Mouse (Mus musculus): Measurements from ENCODE around the gene AI413582. TPM values are rescaled to one million over a fixed set of nuclear protein-coding genes. Genes with fewer than 3 reads are reported as not detected.

The AI413582 gene
- total and polyA plus RNA-seq, 2 experiments from 2014 or later: 50.2 to 92.7 TPM

GRCm38 (mm10) chr17:27603522-27604234, 38.1 kb upstream of the AI413582 start:
- WGBS: 54% methylated on average over 21 of the region's 21 CpGs
- no peak for TF ChIP-seq CTCF (IDR thresholded peaks at IDR 0.05; ENCODE audit: low read depth)
- no peaks in the 10 kb centered on the region for H3K27me3 ChIP-seq (ENCODE audit: insufficient read depth, low read length)
- ATAC-seq (no peak), DNase-seq (ENCODE audit: low spot score) (no peak)
- H3K9ac ChIP-seq (replicated peaks; ENCODE audit: low read length): no peak overlapping the region; the same call in 1 of the 2 replicates
- no peaks in the 10 kb centered on the region for H3K36me3 ChIP-seq (ENCODE audit: insufficient read depth, low read length)
- peaks cover 25% of the 10 kb centered on the region for H3K4me1 ChIP-seq (ENCODE audit: insufficient read depth, low read length)
- H3K27ac ChIP-seq: peak overlapping the region; percentile 26; the same call in 1 of the 2 replicates
- H3K4me2 ChIP-seq (ENCODE audit: low read depth, low read length): no peak overlapping the region
- no peaks in the 10 kb centered on the region for H3K9me3 ChIP-seq (ENCODE audit: low read length)
- H3K4me3 ChIP-seq (ENCODE audit: low read length): no peak overlapping the region

- ATAC-seq (no peak), DNase-seq (ENCODE audit: low spot score) (no peak)
- no peaks in the 10 kb centered on the region for H3K9me3 ChIP-seq (ENCODE audit: low read length)
- peak overlapping the region; percentile 26; the same call in 1 of the 2 replicates for H3K27ac ChIP-seq
- H3K4me2 ChIP-seq (ENCODE audit: low read depth, low read length): no peak overlapping the region
- H3K27me3 ChIP-seq (ENCODE audit: insufficient read depth, low read length): no peaks in the 10 kb centered on the region
- WGBS: 88% methylated on average over 2 of the region's 2 CpGs
- H3K36me3 ChIP-seq (ENCODE audit: insufficient read depth, low read length): no peaks in the 10 kb centered on the region
- H3K9ac ChIP-seq (replicated peaks; ENCODE audit: low read length): no peak overlapping the region
- peaks cover 25% of the 10 kb centered on the region for H3K4me1 ChIP-seq (ENCODE audit: insufficient read depth, low read length)
- no peak for TF ChIP-seq CTCF (IDR thresholded peaks at IDR 0.05; ENCODE audit: low read depth)
- H3K4me3 ChIP-seq (ENCODE audit: low read length): no peak overlapping the region
Observed at GRCm38 (mm10) chr17:27603036-27603435, 37.5 kb upstream of the AI413582 start.

GRCm38 (mm10) chr17:27600869-27601268, 35.3 kb upstream of the AI413582 start:
- DNase-seq (ENCODE audit: low spot score) (peak; percentile 36), ATAC-seq (no peak)
- peaks cover 5% of the 10 kb centered on the region; the same call in 1 of the 2 replicates for H3K36me3 ChIP-seq (ENCODE audit: insufficient read depth, low read length)
- no peak overlapping the region for H3K9ac ChIP-seq (replicated peaks; ENCODE audit: low read length)
- WGBS: 52% methylated on average over 5 of the region's 5 CpGs
- no peak for TF ChIP-seq CTCF (IDR thresholded peaks at IDR 0.05; ENCODE audit: low read depth)
- peaks cover 25% of the 10 kb centered on the region for H3K4me1 ChIP-seq (ENCODE audit: insufficient read depth, low read length)
- no peaks in the 10 kb centered on the region for H3K27me3 ChIP-seq (ENCODE audit: insufficient read depth, low read length)
- H3K9me3 ChIP-seq (ENCODE audit: low read length): no peaks in the 10 kb centered on the region
- H3K4me2 ChIP-seq (ENCODE audit: low read depth, low read length): no peak overlapping the region
- peak overlapping the region; percentile 36; the same call in 1 of the 2 replicates for H3K27ac ChIP-seq
- no peak overlapping the region for H3K4me3 ChIP-seq (ENCODE audit: low read length)

- Histone ChIP-seq H3K4me3 (ENCODE audit: low read length) (no peak overlapping the region), H3K36me3 (ENCODE audit: insufficient read depth, low read length) (peaks cover 9% of the 10 kb centered on the region; the same call in 1 of the 2 replicates), H3K4me2 (ENCODE audit: low read depth, low read length) (no peak overlapping the region), H3K27ac (0 out of 2 replicates have a peak overlapping the region, but pooled peaks have one; percentile 36), H3K9ac (replicated peaks; ENCODE audit: low read length) (0 out of 2 replicates have a peak overlapping the region, but pooled peaks have one; percentile 7), H3K27me3 (ENCODE audit: insufficient read depth, low read length) (no peaks in the 10 kb centered on the region), H3K4me1 (ENCODE audit: insufficient read depth, low read length) (peaks cover 25% of the 10 kb centered on the region), H3K9me3 (ENCODE audit: low read length) (no peaks in the 10 kb centered on the region)
- no peak for TF ChIP-seq CTCF (IDR thresholded peaks at IDR 0.05; ENCODE audit: low read depth)
- no peak for ATAC-seq
- 78% methylated on average over 3 of the region's 3 CpGs for WGBS
- no peak for DNase-seq (ENCODE audit: low spot score)
Observed at GRCm38 (mm10) chr17:27600286-27600685, 34.7 kb upstream of the AI413582 start.

GRCm38 (mm10) chr17:27596376-27597190, 31.0 kb upstream of the AI413582 start:
- 70% methylated on average over 21 of the region's 21 CpGs for WGBS
- ATAC-seq: peak; percentile 38

GRCm38 (mm10) chr17:27595659-27596375, 30.3 kb upstream of the AI413582 start:
- no peak for ATAC-seq
- no peak overlapping the region for H3K9ac ChIP-seq (replicated peaks; ENCODE audit: low read length)
- H3K4me3 ChIP-seq (ENCODE audit: low read length): no peak overlapping the region
- WGBS: 66% methylated on average over 15 of the region's 15 CpGs
- no peak overlapping the region for H3K4me2 ChIP-seq (ENCODE audit: low read depth, low read length)
- H3K4me1 ChIP-seq (ENCODE audit: insufficient read depth, low read length): peaks cover 3% of the 10 kb centered on the region
- TF ChIP-seq CTCF (IDR thresholded peaks at IDR 0.05; ENCODE audit: low read depth): peak; percentile 29; the same call in 1 of the 2 replicates
- no peak for DNase-seq (ENCODE audit: low spot score)
- no peaks in the 10 kb centered on the region for H3K9me3 ChIP-seq (ENCODE audit: low read length)
- H3K36me3 ChIP-seq (ENCODE audit: insufficient read depth, low read length): peaks cover 28% of the 10 kb centered on the region; the same call in 1 of the 2 replicates
- peak overlapping the region; percentile 1; the same call in 1 of the 2 replicates for H3K27ac ChIP-seq
- no peaks in the 10 kb centered on the region for H3K27me3 ChIP-seq (ENCODE audit: insufficient read depth, low read length)

More at GRCm38 (mm10) chr17:27596376-27597190, 31.0 kb upstream of the AI413582 start:
- Histone ChIP-seq H3K9me3 (ENCODE audit: low read length) (no peaks in the 10 kb centered on the region), H3K4me2 (ENCODE audit: low read depth, low read length) (no peak overlapping the region), H3K36me3 (ENCODE audit: insufficient read depth, low read length) (peaks cover 24% of the 10 kb centered on the region; the same call in 1 of the 2 replicates), H3K9ac (replicated peaks; ENCODE audit: low read length) (no peak overlapping the region), H3K4me3 (ENCODE audit: low read length) (no peak overlapping the region), H3K27me3 (ENCODE audit: insufficient read depth, low read length) (no peaks in the 10 kb centered on the region), H3K4me1 (ENCODE audit: insufficient read depth, low read length) (peaks cover 8% of the 10 kb centered on the region), H3K27ac (peak overlapping the region; percentile 1; the same call in 1 of the 2 replicates)
- DNase-seq (ENCODE audit: low spot score): no peak
- no peak for TF ChIP-seq CTCF (IDR thresholded peaks at IDR 0.05; ENCODE audit: low read depth)

Data from hindbrain, postnatal 0 days (tissue).